Mouse (Mus musculus): ENCODE results near the gene Rag2. TPM values are rescaled to one million over a fixed set of nuclear protein-coding genes. Genes with fewer than 3 reads are reported as not detected.

Rag2 gene
- not detected in 2 replicates for polyA plus RNA-seq (2012; ENCODE audit: insufficient read depth, insufficient read length, missing spikeins)

GRCm38 (mm10) chr2:101624526-101624925, at the start of gene Rag2:
TSS of gene Rag2 (plus strand) at chr2:101624718.
- H3K4me3 ChIP-seq (ENCODE audit: insufficient read depth, low read depth, low read length), result no peak within 1 kb of the TSS
- peaks cover 3% of the 10 kb centered on the region for H3K4me1 ChIP-seq (ENCODE audit: control insufficient read depth, insufficient read depth, insufficient read length, low read length)
- no peak within 1 kb of the TSS for H3K27ac ChIP-seq (replicated peaks; ENCODE audit: low read depth, low read length)

GRCm38 (mm10) chr2:101577243-101577642, 47.3 kb upstream of the Rag2 start:
- no peak overlapping the region for H3K27ac ChIP-seq (replicated peaks; ENCODE audit: low read depth, low read length)
- no peaks in the 10 kb centered on the region for H3K4me1 ChIP-seq (ENCODE audit: control insufficient read depth, insufficient read depth, insufficient read length, low read length)
- no peak overlapping the region for H3K4me3 ChIP-seq (ENCODE audit: insufficient read depth, low read depth, low read length)

GRCm38 (mm10) chr2:101580027-101580426, 44.5 kb upstream of the Rag2 start:
- Histone ChIP-seq H3K4me1 (ENCODE audit: control insufficient read depth, insufficient read depth, insufficient read length, low read length) (no peaks in the 10 kb centered on the region), H3K27ac (replicated peaks; ENCODE audit: low read depth, low read length) (no peak overlapping the region), H3K4me3 (ENCODE audit: insufficient read depth, low read depth, low read length) (no peak overlapping the region)

GRCm38 (mm10) chr2:101580428-101580827, 44.1 kb upstream of the Rag2 start:
- Histone ChIP-seq H3K4me3 (ENCODE audit: insufficient read depth, low read depth, low read length) (no peak overlapping the region), H3K27ac (replicated peaks; ENCODE audit: low read depth, low read length) (no peak overlapping the region), H3K4me1 (ENCODE audit: control insufficient read depth, insufficient read depth, insufficient read length, low read length) (no peaks in the 10 kb centered on the region)

- no peak overlapping the region for H3K4me3 ChIP-seq (ENCODE audit: insufficient read depth, low read depth, low read length)
- no peak overlapping the region for H3K27ac ChIP-seq (replicated peaks; ENCODE audit: low read depth, low read length)
- no peaks in the 10 kb centered on the region for H3K4me1 ChIP-seq (ENCODE audit: control insufficient read depth, insufficient read depth, insufficient read length, low read length)
These were observed 43.5 kb upstream of the Rag2 start for GRCm38 (mm10) chr2:101580977-101581376.

- Histone ChIP-seq H3K27ac (replicated peaks; ENCODE audit: low read depth, low read length) (no peak overlapping the region), H3K4me3 (ENCODE audit: insufficient read depth, low read depth, low read length) (no peak overlapping the region)
These were observed 43.1 kb upstream of the Rag2 start for GRCm38 (mm10) chr2:101581418-101581817.

GRCm38 (mm10) chr2:101591356-101591755, 33.2 kb upstream of the Rag2 start:
- Histone ChIP-seq H3K4me1 (ENCODE audit: control insufficient read depth, insufficient read depth, insufficient read length, low read length) (no peaks in the 10 kb centered on the region), H3K4me3 (ENCODE audit: insufficient read depth, low read depth, low read length) (no peak overlapping the region), H3K27ac (replicated peaks; ENCODE audit: low read depth, low read length) (no peak overlapping the region)

More at GRCm38 (mm10) chr2:101581418-101581817, 43.1 kb upstream of the Rag2 start:
- H3K4me1 ChIP-seq (ENCODE audit: control insufficient read depth, insufficient read depth, insufficient read length, low read length), result no peaks in the 10 kb centered on the region

GRCm38 (mm10) chr2:101592023-101592841, 32.3 kb upstream of the Rag2 start:
- Histone ChIP-seq H3K4me1 (ENCODE audit: control insufficient read depth, insufficient read depth, insufficient read length, low read length) (no peaks in the 10 kb centered on the region), H3K27ac (replicated peaks; ENCODE audit: low read depth, low read length) (no peak overlapping the region), H3K4me3 (ENCODE audit: insufficient read depth, low read depth, low read length) (no peak overlapping the region)

GRCm38 (mm10) chr2:101592886-101593285, 31.6 kb upstream of the Rag2 start:
- Histone ChIP-seq H3K27ac (replicated peaks; ENCODE audit: low read depth, low read length) (no peak overlapping the region), H3K4me1 (ENCODE audit: control insufficient read depth, insufficient read depth, insufficient read length, low read length) (no peaks in the 10 kb centered on the region), H3K4me3 (ENCODE audit: insufficient read depth, low read depth, low read length) (no peak overlapping the region)

GRCm38 (mm10) chr2:101594681-101595080, 29.8 kb upstream of the Rag2 start:
- Histone ChIP-seq H3K4me1 (ENCODE audit: control insufficient read depth, insufficient read depth, insufficient read length, low read length) (no peaks in the 10 kb centered on the region), H3K27ac (replicated peaks; ENCODE audit: low read depth, low read length) (no peak overlapping the region), H3K4me3 (ENCODE audit: insufficient read depth, low read depth, low read length) (no peak overlapping the region)

- Histone ChIP-seq H3K27ac (replicated peaks; ENCODE audit: low read depth, low read length) (no peak overlapping the region), H3K4me1 (ENCODE audit: control insufficient read depth, insufficient read depth, insufficient read length, low read length) (peaks cover 4% of the 10 kb centered on the region; the same call in 1 of the 2 replicates), H3K4me3 (ENCODE audit: insufficient read depth, low read depth, low read length) (no peak overlapping the region)
These were observed 27.3 kb upstream of the Rag2 start for GRCm38 (mm10) chr2:101597186-101597585.

- H3K4me1 ChIP-seq (ENCODE audit: control insufficient read depth, insufficient read depth, insufficient read length, low read length), result peaks cover 4% of the 10 kb centered on the region; the same call in 1 of the 2 replicates
- no peak overlapping the region for H3K4me3 ChIP-seq (ENCODE audit: insufficient read depth, low read depth, low read length)
- no peak overlapping the region for H3K27ac ChIP-seq (replicated peaks; ENCODE audit: low read depth, low read length)
These were observed 26.0 kb upstream of the Rag2 start for GRCm38 (mm10) chr2:101598190-101599181.

GRCm38 (mm10) chr2:101600703-101601102, 23.8 kb upstream of the Rag2 start:
- H3K4me3 ChIP-seq (ENCODE audit: insufficient read depth, low read depth, low read length), result no peak overlapping the region
- peaks cover 4% of the 10 kb centered on the region; the same call in 1 of the 2 replicates for H3K4me1 ChIP-seq (ENCODE audit: control insufficient read depth, insufficient read depth, insufficient read length, low read length)
- H3K27ac ChIP-seq (replicated peaks; ENCODE audit: low read depth, low read length), result no peak overlapping the region

- Histone ChIP-seq H3K4me3 (ENCODE audit: insufficient read depth, low read depth, low read length) (no peak overlapping the region), H3K4me1 (ENCODE audit: control insufficient read depth, insufficient read depth, insufficient read length, low read length) (peaks cover 4% of the 10 kb centered on the region; the same call in 1 of the 2 replicates), H3K27ac (replicated peaks; ENCODE audit: low read depth, low read length) (no peak overlapping the region)
These were observed 21.4 kb upstream of the Rag2 start for GRCm38 (mm10) chr2:101603099-101603498.
